Mouse (Mus musculus) spleen, postnatal 4 days (tissue): ENCODE data around the gene Kndc1.

ENCODE experiments used
- DNase-seq, 2 experiments: peaks; one replicate each; pipeline ENCODE4 v3.0.0; 2022; ENCODE audit warnings: low spot score in 2 of 2

Gene Kndc1

GRCm38 (mm10) chr7:139988272-139988671, 93.8 kb downstream of the Kndc1 start:
- no peak for DNase-seq

GRCm38 (mm10) chr7:139990864-139991394, 96.4 kb downstream of the Kndc1 start:
- DNase-seq = no peak
